Mouse (Mus musculus): ENCODE data around the gene Mob1b. TPM values are rescaled to one million over a fixed set of nuclear protein-coding genes. Genes with fewer than 3 reads are reported as not detected.

Gene Mob1b
- polyA plus RNA-seq, 1 experiment, result 37.3 TPM

GRCm38 (mm10) chr5:88796588-88796987 lies 75.9 kb downstream of the Mob1b start:
- Histone ChIP-seq H3K27ac (ENCODE audit: insufficient read depth, low read length) (no peak overlapping the region), H3K4me1 (ENCODE audit: control insufficient read depth, insufficient read depth, low read length) (no peaks in the 10 kb centered on the region), H3K4me3 (ENCODE audit: insufficient read depth, low read length) (no peak overlapping the region)
- TF ChIP-seq POLR2A (IDR thresholded peaks at IDR 0.05; ENCODE audit: low read depth, low read length) (no peak), CTCF (IDR thresholded peaks at IDR 0.05; ENCODE audit: borderline replicate concordance, insufficient read depth, low read length) (no peak)

DNA sequence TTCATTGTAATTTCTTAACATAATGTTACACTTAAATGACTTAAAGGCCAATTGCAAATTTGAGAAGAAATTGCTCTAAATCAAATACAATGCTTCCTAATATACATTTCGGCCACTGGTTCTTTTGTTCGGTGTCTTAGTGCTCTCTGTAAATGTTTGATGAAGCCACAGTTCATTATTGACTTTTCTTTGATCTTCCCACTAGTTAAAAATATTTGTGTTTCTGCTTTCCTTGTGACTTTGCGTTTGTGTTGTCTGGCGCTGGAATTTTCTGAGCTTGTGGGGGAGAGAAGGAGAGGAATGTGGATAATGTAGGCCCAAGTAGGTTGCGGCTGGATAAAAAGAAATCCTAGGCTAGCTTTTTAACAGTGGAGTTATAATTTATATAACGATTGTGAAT lies 76.5 kb downstream of the Mob1b start:
- no peak overlapping the region for H3K4me3 ChIP-seq (ENCODE audit: insufficient read depth, low read length)
- no peaks in the 10 kb centered on the region for H3K4me1 ChIP-seq (ENCODE audit: control insufficient read depth, insufficient read depth, low read length)
- no peak for TF ChIP-seq POLR2A (IDR thresholded peaks at IDR 0.05; ENCODE audit: low read depth, low read length)
- TF ChIP-seq CTCF (IDR thresholded peaks at IDR 0.05; ENCODE audit: borderline replicate concordance, insufficient read depth, low read length), result no peak
- no peak overlapping the region for H3K27ac ChIP-seq (ENCODE audit: insufficient read depth, low read length)

DNA sequence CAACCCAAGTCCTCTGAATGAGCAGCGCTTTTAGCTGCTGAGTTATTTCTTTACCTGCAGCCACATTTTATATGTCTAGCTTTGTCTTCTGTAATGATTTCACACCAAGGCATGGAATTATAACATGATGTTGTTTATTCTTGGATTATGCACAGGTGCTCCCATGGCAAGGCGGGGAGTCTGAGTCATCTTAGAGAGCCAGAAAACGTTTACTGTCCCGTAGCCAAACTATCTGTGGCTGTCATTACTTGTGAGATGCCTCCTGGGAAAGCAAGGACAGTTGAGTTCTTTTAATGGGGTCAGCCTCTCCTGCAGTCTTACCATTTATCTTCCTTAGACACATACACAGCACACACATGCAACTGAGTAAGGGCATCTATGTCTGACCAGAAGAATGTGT lies 85.0 kb downstream of the Mob1b start:
- no peak overlapping the region for H3K27ac ChIP-seq (ENCODE audit: insufficient read depth, low read length)
- TF ChIP-seq POLR2A (IDR thresholded peaks at IDR 0.05; ENCODE audit: low read depth, low read length) (no peak), CTCF (IDR thresholded peaks at IDR 0.05; ENCODE audit: borderline replicate concordance, insufficient read depth, low read length) (no peak)
- H3K4me3 ChIP-seq (ENCODE audit: insufficient read depth, low read length), result no peak overlapping the region
- H3K4me1 ChIP-seq (ENCODE audit: control insufficient read depth, insufficient read depth, low read length), result no peaks in the 10 kb centered on the region

- TF ChIP-seq CTCF (IDR thresholded peaks at IDR 0.05; ENCODE audit: borderline replicate concordance, insufficient read depth, low read length) (no peak), POLR2A (IDR thresholded peaks at IDR 0.05; ENCODE audit: low read depth, low read length) (no peak)
- H3K27ac ChIP-seq (ENCODE audit: insufficient read depth, low read length), result no peak overlapping the region
- H3K4me1 ChIP-seq (ENCODE audit: control insufficient read depth, insufficient read depth, low read length), result no peaks in the 10 kb centered on the region
- no peak overlapping the region for H3K4me3 ChIP-seq (ENCODE audit: insufficient read depth, low read length)
These were observed 85.6 kb downstream of the Mob1b start for GRCm38 (mm10) chr5:88806278-88806677.

DNA sequence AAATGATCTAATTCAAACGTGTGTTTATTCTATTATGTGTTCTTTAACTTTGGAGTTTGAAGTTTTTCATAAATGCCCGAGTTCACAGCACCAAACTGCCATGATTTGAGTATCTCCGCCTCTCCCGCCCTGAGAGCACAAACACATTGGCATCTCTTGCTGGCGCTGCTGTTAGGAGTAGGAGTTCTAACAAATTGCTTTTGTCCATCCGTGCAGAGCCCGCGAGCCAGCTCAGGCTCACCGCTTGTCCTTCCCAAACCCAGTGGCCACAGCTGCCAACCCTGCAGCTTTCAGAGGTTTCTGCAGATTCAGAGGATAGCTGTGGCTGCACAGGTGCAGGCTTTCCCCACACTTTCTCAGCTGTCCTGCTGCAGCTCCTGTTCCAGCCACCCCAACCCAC lies 86.7 kb downstream of the Mob1b start:
- Histone ChIP-seq H3K4me3 (ENCODE audit: insufficient read depth, low read length) (no peak overlapping the region), H3K27ac (ENCODE audit: insufficient read depth, low read length) (no peak overlapping the region)
- TF ChIP-seq CTCF (IDR thresholded peaks at IDR 0.05; ENCODE audit: borderline replicate concordance, insufficient read depth, low read length) (no peak), POLR2A (IDR thresholded peaks at IDR 0.05; ENCODE audit: low read depth, low read length) (no peak)

DNA sequence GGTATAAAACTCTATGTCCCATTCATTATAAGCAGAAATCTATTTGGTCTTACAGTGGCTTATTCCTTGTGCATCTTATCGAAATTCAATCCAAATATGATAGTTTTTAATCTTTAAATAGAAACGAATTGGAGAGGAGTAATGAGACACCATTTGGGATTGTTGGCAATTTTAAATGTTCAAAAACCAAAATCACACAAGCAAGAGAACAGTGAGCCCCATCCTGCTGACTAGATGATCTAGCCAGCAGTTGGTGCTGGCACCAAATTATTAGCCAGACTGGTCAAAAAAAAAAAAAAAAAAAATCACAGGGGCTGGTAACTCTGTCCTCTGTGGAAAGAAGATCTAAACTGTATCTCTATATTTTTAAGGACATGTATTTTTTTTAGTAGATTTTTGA lies 92.5 kb downstream of the Mob1b start:
- TF ChIP-seq CTCF (IDR thresholded peaks at IDR 0.05; ENCODE audit: borderline replicate concordance, insufficient read depth, low read length) (no peak), POLR2A (IDR thresholded peaks at IDR 0.05; ENCODE audit: low read depth, low read length) (no peak)

More for the DNA sequence above, 86.7 kb downstream of the Mob1b start:
- no peaks in the 10 kb centered on the region for H3K4me1 ChIP-seq (ENCODE audit: control insufficient read depth, insufficient read depth, low read length)

More for the DNA sequence above, 92.5 kb downstream of the Mob1b start:
- Histone ChIP-seq H3K4me1 (ENCODE audit: control insufficient read depth, insufficient read depth, low read length) (no peaks in the 10 kb centered on the region), H3K4me3 (ENCODE audit: insufficient read depth, low read length) (no peak overlapping the region), H3K27ac (ENCODE audit: insufficient read depth, low read length) (no peak overlapping the region)

Other genes starting within 250 kb of the Mob1b start
- gene Enam, start 232.9 kb upstream of the Mob1b start, polyA plus RNA-seq (2011; ENCODE audit: insufficient read length, low read depth, missing spikeins), result not detected in 2 replicates
- not detected in 2 replicates for gene Jchain, start 193.0 kb upstream of the Mob1b start, polyA plus RNA-seq (2011; ENCODE audit: insufficient read length, low read depth, missing spikeins)
- 53.0 and 55.2 TPM in 2 replicates for gene Utp3, start 166.4 kb upstream of the Mob1b start, polyA plus RNA-seq (2011; ENCODE audit: insufficient read length, low read depth, missing spikeins)
- 9.4 and 11.3 TPM in 2 replicates for gene Rufy3, start 155.8 kb upstream of the Mob1b start, polyA plus RNA-seq (2011; ENCODE audit: insufficient read length, low read depth, missing spikeins)
- 83.0 and 102 TPM in 2 replicates for gene Grsf1, start 44.7 kb upstream of the Mob1b start, polyA plus RNA-seq (2011; ENCODE audit: insufficient read length, low read depth, missing spikeins)
- gene Dck, start 44.1 kb downstream of the Mob1b start, polyA plus RNA-seq (2011; ENCODE audit: insufficient read length, low read depth, missing spikeins), result 19.4 and 21.6 TPM in 2 replicates
- 6.2 and 6.6 TPM in 2 replicates for gene Slc4a4, start 166.0 kb downstream of the Mob1b start, polyA plus RNA-seq (2011; ENCODE audit: insufficient read length, low read depth, missing spikeins)